Mouse (Mus musculus) right cerebral cortex, postnatal 36 days (tissue): Measurements from ENCODE around the gene Bysl.

Experiments used
- DNase-seq, 2 experiments: peaks; one replicate each; pipeline ENCODE4 v3.0.0; 2022; ENCODE audit warnings: low spot score in 2 of 2, mixed read lengths in 1 of 2

Bysl gene

DNA sequence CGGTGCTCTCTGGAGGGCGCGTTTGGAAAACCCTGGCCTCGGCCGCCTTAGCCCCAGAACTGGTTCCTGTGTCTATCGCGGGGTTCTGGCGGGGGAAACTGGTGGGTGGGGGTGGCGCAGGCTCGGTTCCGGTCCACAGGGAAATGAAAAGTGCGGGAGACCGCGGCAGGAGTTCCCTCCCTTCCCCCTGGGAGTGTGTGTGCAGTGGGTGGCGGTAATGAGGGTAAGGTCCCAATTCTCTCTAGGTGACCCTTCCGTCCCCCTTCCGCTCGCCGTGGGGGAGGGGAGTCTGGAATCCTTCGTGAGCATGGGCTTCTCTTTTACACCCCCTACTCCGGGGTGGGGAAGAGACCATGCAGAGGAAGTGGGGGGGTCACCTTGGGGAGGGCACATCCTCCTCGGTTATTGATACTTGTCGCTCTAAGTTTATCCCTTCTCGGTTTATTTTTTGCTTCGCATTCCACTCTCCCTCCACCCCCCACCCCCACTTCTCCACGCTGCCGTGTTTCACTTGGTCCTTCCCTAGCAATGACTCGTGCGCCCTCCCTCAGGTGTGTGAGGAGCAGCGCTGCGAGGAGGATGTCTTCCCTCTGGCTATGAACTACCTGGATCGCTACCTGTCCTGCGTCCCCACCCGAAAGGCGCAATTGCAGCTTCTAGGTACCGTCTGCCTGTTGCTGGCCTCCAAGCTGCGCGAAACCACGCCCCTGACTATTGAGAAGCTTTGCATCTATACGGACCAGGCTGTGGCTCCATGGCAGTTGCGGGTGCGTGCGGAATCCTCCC, 16.9 kb downstream of the Bysl start:
- DNase-seq, result no peak

- DNase-seq, result no peak
Observed at GRCm38 (mm10) chr17:47593854-47594182, 17.5 kb downstream of the Bysl start.

DNA sequence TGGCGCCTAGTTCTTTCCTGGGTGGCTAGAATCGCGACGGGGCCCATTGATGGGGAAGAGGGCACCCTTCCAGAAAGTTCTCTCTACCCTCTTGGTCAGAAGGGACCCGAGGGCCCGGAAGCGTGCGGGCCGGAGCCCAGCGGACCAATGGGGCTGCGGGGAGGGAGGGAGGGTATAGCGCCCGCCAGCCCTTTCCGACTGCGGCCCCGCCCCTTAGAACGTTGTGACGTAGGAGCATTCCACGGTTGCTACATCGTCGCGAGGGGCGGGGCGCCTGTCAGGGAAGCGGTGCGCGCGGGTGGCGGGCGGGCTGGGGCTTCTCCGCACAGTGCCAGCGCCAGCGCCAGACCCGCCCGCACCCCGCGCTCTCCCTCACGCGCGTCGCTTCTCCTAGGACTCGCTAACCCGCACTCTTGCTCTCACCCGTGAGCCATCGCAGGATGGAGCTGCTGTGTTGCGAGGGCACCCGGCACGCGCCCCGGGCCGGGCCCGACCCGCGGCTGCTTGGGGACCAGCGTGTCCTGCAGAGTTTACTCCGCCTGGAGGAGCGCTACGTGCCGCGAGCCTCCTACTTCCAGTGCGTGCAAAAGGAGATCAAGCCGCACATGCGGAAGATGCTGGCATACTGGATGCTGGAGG, 18.0 kb downstream of the Bysl start:
- DNase-seq, result peak; percentile 85 to 86

DNA sequence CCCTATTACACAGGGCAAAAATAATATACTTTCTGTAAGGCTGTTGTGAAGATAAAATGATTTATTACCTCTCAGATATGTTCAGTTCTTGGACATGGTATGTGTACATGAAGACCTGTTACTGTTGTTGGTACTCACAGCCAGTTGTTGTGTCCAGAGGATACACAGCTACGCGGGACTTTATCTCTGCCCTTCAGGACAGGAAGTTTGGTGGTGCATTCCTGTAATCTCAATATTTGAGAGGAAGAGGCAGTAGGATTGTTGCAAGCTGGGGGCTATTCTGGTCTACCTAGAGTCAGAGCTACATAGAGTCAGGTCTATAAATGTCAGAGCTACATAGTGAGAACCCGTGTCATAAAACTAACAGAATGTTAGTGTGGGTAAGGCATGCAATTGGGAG, 20.2 kb downstream of the Bysl start:
- no peak for DNase-seq

- no peak for DNase-seq
Observed at GRCm38 (mm10) chr17:47588517-47588916, 22.8 kb downstream of the Bysl start.

GRCm38 (mm10) chr17:47580962-47581361, 30.3 kb downstream of the Bysl start:
- DNase-seq, result no peak

- DNase-seq, result no peak
Observed at GRCm38 (mm10) chr17:47578655-47579054, 32.6 kb downstream of the Bysl start.

DNA sequence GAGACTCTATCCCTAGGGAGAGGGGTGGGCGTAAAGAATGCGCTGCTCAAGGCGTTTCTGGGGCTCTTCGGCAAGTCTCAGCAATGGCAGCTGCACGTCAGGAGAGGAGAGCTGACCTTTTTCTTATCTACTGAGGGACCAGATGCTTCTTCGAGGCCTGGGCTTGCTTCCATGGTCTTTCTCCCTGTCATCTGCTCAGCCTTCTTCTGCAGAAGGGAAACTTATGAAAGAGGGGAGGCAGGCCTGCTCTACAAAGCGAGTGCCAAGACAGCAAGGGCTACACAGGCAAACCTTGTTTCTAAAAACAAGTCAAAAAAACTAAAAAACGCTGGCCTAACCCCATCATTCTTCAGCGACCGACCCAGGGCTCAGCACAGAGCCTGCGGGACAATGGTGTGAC, 36.5 kb downstream of the Bysl start:
- no peak for DNase-seq

DNA sequence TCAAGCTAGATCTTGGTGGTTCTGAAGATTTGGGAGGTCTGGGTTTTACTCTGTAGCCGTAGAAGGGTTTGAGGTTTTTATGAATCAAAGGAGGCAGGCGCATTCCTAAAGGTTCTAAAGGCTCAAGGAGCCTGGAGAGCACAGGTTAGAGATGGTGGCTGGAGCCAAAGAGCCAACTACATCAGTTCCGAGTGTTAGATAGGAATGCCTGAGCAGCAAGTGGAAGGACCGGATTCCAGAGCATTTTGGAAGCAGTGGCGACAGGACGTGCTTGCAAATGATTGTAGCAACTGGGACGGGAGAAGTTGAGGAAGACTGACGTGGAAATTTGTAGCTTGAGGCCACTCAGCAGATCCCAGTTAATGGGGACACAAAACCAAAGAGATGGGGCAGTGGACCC, 37.3 kb downstream of the Bysl start:
- no peak for DNase-seq

DNA sequence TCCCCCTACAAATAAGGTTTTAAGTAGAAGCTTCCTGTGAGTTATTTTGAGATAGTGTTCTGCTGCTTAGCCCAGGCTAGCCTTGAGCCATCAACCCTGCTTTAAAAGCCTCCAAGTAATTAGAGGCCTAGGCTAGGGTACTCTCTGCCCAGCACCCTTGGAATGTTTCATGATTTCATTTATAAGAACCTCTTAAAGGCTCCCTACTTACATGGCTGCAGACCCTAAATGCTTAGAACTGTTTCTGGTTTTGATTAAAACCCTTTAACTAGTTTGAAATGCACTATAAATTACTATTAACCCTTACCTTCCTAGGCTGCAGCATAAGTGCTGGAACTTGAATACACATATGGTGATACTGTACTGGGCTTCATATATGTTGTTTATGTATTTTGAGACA, 38.9 kb downstream of the Bysl start:
- DNase-seq, result no peak

DNA sequence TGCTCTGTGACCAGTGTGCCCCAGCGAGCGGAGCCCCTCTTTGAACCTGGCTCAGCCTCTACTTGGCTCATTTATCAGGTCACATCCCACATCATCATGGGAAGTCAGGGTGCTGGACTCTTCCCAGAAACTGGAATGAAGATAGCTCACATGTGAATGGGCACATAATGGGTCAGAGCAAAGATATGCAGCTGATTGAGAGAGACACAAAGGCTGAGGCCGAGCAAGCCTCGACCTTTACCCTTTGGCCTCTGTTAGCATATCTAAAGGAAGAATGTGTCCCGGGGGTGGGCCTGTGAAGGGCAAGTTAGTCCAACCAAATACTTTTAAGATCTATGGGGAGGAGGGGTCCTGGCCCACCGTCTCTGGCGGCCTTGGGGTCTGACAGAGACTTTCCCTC, 39.7 kb downstream of the Bysl start:
- DNase-seq, result no peak

- DNase-seq, result no peak
Observed at GRCm38 (mm10) chr17:47568951-47569527, 42.3 kb downstream of the Bysl start.

GRCm38 (mm10) chr17:47568389-47568788, 42.9 kb downstream of the Bysl start:
- no peak for DNase-seq

GRCm38 (mm10) chr17:47567271-47567670, 44.0 kb downstream of the Bysl start:
- no peak for DNase-seq

- DNase-seq, result no peak
Observed at GRCm38 (mm10) chr17:47566133-47566532, 45.2 kb downstream of the Bysl start.

- DNase-seq, result no peak
Observed at GRCm38 (mm10) chr17:47564612-47565011, 46.7 kb downstream of the Bysl start.

DNA sequence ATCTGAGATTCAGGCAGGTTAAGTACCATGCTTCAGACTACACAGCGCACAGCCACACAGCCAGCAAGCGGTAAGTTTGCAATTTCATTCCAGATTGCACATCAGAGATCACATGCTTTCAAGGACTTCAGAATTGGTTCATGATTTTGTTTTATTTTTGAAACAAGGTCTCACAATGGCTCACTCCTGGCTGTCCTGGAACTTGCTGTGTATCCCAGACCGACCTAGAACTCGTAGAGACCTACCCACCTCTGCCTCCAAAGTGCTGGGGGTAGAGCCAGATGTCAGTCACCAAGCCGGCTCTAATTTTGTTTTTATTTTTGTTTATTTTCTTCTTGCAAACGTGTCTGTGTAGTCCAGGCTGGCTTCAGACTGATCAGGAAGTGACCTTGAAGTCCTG, 48.4 kb downstream of the Bysl start:
- no peak for DNase-seq

DNA sequence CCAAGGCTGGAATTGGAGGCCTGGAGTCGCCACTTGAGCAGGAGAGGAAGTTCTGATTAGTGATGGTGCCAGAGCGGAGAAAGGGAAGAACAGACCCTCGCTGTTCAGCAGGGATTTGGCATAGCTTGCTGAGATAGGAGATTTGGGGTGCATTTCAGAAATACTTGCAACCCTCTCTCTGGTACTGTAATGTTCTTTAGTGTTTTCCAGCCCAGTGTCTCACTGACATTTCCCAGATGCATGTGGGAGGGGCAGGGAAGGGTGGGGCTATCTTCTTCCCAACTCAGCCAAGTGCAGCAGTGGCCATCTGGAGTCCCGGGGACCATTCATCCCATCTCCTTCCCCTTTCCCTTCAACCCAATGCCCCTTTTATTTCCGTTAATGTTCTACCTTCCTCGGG, 51.6 kb downstream of the Bysl start:
- DNase-seq, result no peak

- DNase-seq, result no peak
Observed at GRCm38 (mm10) chr17:47557179-47557578, 54.1 kb downstream of the Bysl start.

GRCm38 (mm10) chr17:47554621-47555020, 56.7 kb downstream of the Bysl start:
- no peak for DNase-seq

DNA sequence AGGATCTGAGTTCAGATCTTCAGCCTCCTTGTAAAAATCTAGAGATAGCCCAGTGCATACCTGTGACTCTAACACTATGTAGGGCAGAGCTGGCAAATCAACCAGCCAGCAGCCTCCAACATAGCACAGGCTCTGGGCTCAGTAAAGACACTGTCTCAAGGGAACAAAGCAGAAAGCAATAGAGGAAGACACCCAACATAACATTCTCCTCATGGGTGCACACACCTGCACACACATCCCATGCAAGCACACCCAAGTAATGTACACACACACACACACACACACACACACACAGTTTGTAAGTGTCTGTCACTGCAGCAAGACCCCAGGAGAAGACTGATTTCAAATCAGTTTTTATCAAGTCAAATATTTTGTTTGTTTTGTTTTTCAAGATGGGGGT, 58.3 kb downstream of the Bysl start:
- DNase-seq, result no peak

DNA sequence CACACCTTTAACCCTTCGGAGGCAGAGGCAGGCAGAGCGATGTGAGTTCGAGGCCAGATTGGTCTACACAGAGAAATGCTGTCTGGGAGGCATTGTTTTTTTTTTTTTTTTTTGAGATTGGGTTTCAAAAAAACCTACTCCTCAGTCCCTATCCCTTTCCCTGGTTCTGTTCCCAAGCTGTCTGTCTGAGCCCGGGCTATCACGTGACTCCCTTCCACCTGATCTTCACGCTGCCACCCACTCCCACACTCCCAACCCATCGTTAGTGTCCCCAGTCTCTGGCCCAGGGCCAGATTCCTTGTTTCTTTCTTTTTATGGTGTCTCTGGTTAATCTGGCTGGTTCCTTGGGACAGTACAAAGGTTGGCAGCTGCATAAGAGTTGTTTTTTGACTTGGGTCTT, 60.2 kb downstream of the Bysl start:
- DNase-seq, result no peak
